Mouse (Mus musculus): ENCODE data around the gene Tecta. TPM values are rescaled to one million over a fixed set of nuclear protein-coding genes. Genes with fewer than 3 reads are reported as not detected.

Tecta gene
- polyA plus RNA-seq, 1 experiment from 2014 or later: 0.10 TPM

DNA sequence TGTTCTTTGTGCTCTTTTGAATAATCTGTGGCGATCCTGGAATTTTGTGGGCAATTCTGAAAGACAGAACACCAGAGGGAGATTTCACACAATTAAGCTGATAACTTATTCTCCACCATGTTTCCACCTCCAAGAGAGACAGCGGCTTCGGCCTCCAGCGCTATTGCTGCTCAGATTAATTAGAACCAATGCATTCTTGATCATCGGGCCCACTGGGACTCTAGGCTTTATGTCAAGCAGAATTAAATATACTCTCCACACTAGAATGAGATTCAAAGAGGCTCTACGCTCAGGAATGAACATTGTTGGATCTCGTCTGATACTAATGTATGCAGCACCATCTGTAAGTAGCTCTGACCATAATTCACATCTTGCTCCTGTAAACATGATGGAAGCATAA is 68.4 kb downstream of the Tecta start:
- no peaks in the 10 kb centered on the region for H3K4me1 ChIP-seq (ENCODE audit: insufficient read depth, low read length)
- H3K9me3 ChIP-seq (ENCODE audit: low read length): no peaks in the 10 kb centered on the region
- no peak for ATAC-seq (ENCODE audit: low FRiP score, low TSS enrichment)
- H3K27me3 ChIP-seq (ENCODE audit: insufficient read depth, low read length): no peaks in the 10 kb centered on the region
- WGBS: 94% methylated on average over 7 of the region's 7 CpGs
- no peak overlapping the region for H3K4me2 ChIP-seq (replicated peaks; ENCODE audit: low read depth, low read length)
- H3K4me3 ChIP-seq (ENCODE audit: low read length): no peak overlapping the region
- H3K27ac ChIP-seq (ENCODE audit: low read length): no peak overlapping the region
- H3K9ac ChIP-seq (replicated peaks; ENCODE audit: low read length): no peak overlapping the region
- no peaks in the 10 kb centered on the region for H3K36me3 ChIP-seq (ENCODE audit: insufficient read depth, low read length)

GRCm38 (mm10) chr9:42329753-42330152 is 70.0 kb downstream of the Tecta start:
- no peak for ATAC-seq (ENCODE audit: low FRiP score, low TSS enrichment)
- Histone ChIP-seq H3K27me3 (ENCODE audit: insufficient read depth, low read length) (peaks cover 4% of the 10 kb centered on the region; the same call in 1 of the 2 replicates), H3K9ac (replicated peaks; ENCODE audit: low read length) (no peak overlapping the region), H3K9me3 (ENCODE audit: low read length) (no peaks in the 10 kb centered on the region), H3K4me1 (ENCODE audit: insufficient read depth, low read length) (no peaks in the 10 kb centered on the region), H3K36me3 (ENCODE audit: insufficient read depth, low read length) (no peaks in the 10 kb centered on the region), H3K4me2 (replicated peaks; ENCODE audit: low read depth, low read length) (no peak overlapping the region), H3K4me3 (ENCODE audit: low read length) (no peak overlapping the region), H3K27ac (ENCODE audit: low read length) (no peak overlapping the region)
- WGBS: 80% methylated on average over 9 of the region's 9 CpGs

DNA sequence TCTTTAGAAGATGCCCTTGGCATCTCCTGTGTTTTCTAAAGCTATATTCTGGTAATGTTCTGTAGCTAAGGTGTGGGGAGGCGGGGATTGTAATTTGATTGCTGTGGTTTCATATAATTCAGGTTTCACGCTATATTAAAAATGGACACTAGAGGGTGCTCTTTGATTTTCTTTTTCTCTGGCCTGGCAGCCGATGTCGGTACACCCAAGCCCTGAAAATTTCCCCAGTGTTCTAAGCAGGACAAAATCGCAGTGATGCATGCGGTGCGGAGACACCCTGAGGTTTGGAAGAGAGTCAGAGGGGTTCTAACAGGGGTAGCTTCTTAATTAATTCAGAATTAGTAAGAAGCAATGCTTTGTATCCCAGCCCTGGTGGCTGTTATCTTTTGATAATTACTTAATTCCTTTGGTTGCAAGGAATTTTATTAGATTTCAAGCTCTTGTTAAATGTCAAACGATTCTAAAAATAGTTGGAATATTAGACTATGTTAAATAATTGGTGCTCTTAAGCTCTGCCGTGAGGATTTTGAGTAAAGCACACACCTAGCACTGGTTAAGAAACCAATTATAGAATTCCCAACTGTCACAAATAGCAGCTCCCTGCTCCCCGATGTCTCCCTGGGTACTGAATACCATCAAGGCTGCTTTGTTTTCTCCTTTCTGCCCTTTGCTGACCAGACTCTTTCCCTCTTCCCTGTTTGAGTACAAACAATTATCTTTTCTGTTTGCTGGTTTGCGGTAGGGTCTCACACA is 72.9 kb downstream of the Tecta start:
- H3K27me3 ChIP-seq (ENCODE audit: insufficient read depth, low read length): peaks cover 4% of the 10 kb centered on the region; the same call in 1 of the 2 replicates
- H3K9me3 ChIP-seq (ENCODE audit: low read length): no peaks in the 10 kb centered on the region
- H3K9ac ChIP-seq (replicated peaks; ENCODE audit: low read length): no peak overlapping the region
- no peaks in the 10 kb centered on the region for H3K4me1 ChIP-seq (ENCODE audit: insufficient read depth, low read length)
- 29% methylated on average over 11 of the region's 11 CpGs for WGBS
- no peak for ATAC-seq (ENCODE audit: low FRiP score, low TSS enrichment)
- no peak overlapping the region for H3K4me3 ChIP-seq (ENCODE audit: low read length)
- H3K27ac ChIP-seq (ENCODE audit: low read length): no peak overlapping the region
- H3K4me2 ChIP-seq (replicated peaks; ENCODE audit: low read depth, low read length): no peak overlapping the region
- H3K36me3 ChIP-seq (ENCODE audit: insufficient read depth, low read length): no peaks in the 10 kb centered on the region

DNA sequence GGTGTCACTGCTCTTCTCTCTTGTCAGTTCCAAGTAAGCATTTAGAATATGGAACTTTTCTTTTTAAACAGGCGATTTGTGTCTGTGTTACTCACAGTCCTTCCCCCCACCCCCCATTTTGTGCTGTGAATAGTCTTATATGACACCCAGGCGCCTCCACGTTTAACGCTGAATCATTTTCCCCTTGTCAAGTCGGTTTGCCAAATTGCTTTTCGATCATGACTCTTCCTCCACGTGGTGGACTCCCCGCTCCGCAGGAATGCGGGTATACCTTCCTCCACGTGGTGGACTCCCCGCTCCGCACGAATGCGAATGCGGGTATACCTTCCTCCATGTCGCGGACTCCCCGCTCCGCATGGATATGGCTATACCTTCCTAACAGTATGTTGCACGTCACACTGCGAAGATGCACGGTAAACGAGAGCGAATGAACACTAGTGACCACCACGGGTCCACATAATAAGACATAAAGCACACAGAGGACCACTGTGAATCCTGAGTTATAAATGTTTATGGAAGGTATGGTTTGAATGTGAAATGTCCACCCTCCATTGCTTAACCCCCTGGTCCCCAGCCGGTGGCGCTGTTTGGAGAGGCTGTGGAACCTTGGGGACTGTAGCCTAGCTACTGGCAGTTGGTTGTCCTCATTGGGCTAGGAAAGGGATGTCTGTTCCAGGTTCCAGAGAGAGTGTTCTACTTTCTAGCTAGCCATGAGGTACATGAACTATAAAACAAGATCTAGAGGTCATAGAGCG is 74.9 kb downstream of the Tecta start:
- peaks cover 4% of the 10 kb centered on the region; the same call in 1 of the 2 replicates for H3K27me3 ChIP-seq (ENCODE audit: insufficient read depth, low read length)
- H3K9me3 ChIP-seq (ENCODE audit: low read length): peaks cover 6% of the 10 kb centered on the region; the same call in 1 of the 2 replicates
- ATAC-seq (ENCODE audit: low FRiP score, low TSS enrichment): no peak
- H3K9ac ChIP-seq (replicated peaks; ENCODE audit: low read length): no peak overlapping the region
- 0 out of 2 replicates have a peak overlapping the region, but pooled peaks have one; percentile 4 for H3K4me3 ChIP-seq (ENCODE audit: low read length)
- H3K4me2 ChIP-seq (replicated peaks; ENCODE audit: low read depth, low read length): 0 out of 2 replicates have a peak overlapping the region, but pooled peaks have one; percentile 5
- no peak overlapping the region for H3K27ac ChIP-seq (ENCODE audit: low read length)
- H3K4me1 ChIP-seq (ENCODE audit: insufficient read depth, low read length): no peaks in the 10 kb centered on the region
- no peaks in the 10 kb centered on the region for H3K36me3 ChIP-seq (ENCODE audit: insufficient read depth, low read length)
- WGBS: 53% methylated on average over 29 of the region's 29 CpGs

- H3K4me3 ChIP-seq (ENCODE audit: low read length): no peak overlapping the region
- H3K9ac ChIP-seq (replicated peaks; ENCODE audit: low read length): no peak overlapping the region
- H3K27me3 ChIP-seq (ENCODE audit: insufficient read depth, low read length): peaks cover 4% of the 10 kb centered on the region; the same call in 1 of the 2 replicates
- WGBS: 83% methylated on average over 8 of the region's 8 CpGs
- no peaks in the 10 kb centered on the region for H3K4me1 ChIP-seq (ENCODE audit: insufficient read depth, low read length)
- no peaks in the 10 kb centered on the region for H3K36me3 ChIP-seq (ENCODE audit: insufficient read depth, low read length)
- ATAC-seq (ENCODE audit: low FRiP score, low TSS enrichment): no peak
- no peak overlapping the region for H3K4me2 ChIP-seq (replicated peaks; ENCODE audit: low read depth, low read length)
- peaks cover 6% of the 10 kb centered on the region; the same call in 1 of the 2 replicates for H3K9me3 ChIP-seq (ENCODE audit: low read length)
- no peak overlapping the region for H3K27ac ChIP-seq (ENCODE audit: low read length)
Observed at GRCm38 (mm10) chr9:42323238-42323637, 76.5 kb downstream of the Tecta start.

- 82% methylated on average over 2 of the region's 2 CpGs for WGBS
- H3K4me1 ChIP-seq (ENCODE audit: insufficient read depth, low read length): no peaks in the 10 kb centered on the region
- H3K9me3 ChIP-seq (ENCODE audit: low read length): peaks cover 6% of the 10 kb centered on the region; the same call in 1 of the 2 replicates
- no peak overlapping the region for H3K4me2 ChIP-seq (replicated peaks; ENCODE audit: low read depth, low read length)
- no peak overlapping the region for H3K27ac ChIP-seq (ENCODE audit: low read length)
- H3K4me3 ChIP-seq (ENCODE audit: low read length): no peak overlapping the region
- no peaks in the 10 kb centered on the region for H3K36me3 ChIP-seq (ENCODE audit: insufficient read depth, low read length)
- no peak for ATAC-seq (ENCODE audit: low FRiP score, low TSS enrichment)
- no peak overlapping the region for H3K9ac ChIP-seq (replicated peaks; ENCODE audit: low read length)
- peaks cover 4% of the 10 kb centered on the region; the same call in 1 of the 2 replicates for H3K27me3 ChIP-seq (ENCODE audit: insufficient read depth, low read length)
Observed at GRCm38 (mm10) chr9:42321442-42321841, 78.3 kb downstream of the Tecta start.

- no peak overlapping the region for H3K4me3 ChIP-seq (ENCODE audit: low read length)
- peaks cover 6% of the 10 kb centered on the region; the same call in 1 of the 2 replicates for H3K9me3 ChIP-seq (ENCODE audit: low read length)
- no peak overlapping the region for H3K27ac ChIP-seq (ENCODE audit: low read length)
- no peak overlapping the region for H3K9ac ChIP-seq (replicated peaks; ENCODE audit: low read length)
- no peak overlapping the region for H3K4me2 ChIP-seq (replicated peaks; ENCODE audit: low read depth, low read length)
- H3K4me1 ChIP-seq (ENCODE audit: insufficient read depth, low read length): no peaks in the 10 kb centered on the region
- ATAC-seq (ENCODE audit: low FRiP score, low TSS enrichment): no peak
- H3K36me3 ChIP-seq (ENCODE audit: insufficient read depth, low read length): no peaks in the 10 kb centered on the region
- peaks cover 4% of the 10 kb centered on the region; the same call in 1 of the 2 replicates for H3K27me3 ChIP-seq (ENCODE audit: insufficient read depth, low read length)
- WGBS: 94% methylated on average over 7 of the region's 7 CpGs
Observed at GRCm38 (mm10) chr9:42320616-42321015, 79.1 kb downstream of the Tecta start.

DNA sequence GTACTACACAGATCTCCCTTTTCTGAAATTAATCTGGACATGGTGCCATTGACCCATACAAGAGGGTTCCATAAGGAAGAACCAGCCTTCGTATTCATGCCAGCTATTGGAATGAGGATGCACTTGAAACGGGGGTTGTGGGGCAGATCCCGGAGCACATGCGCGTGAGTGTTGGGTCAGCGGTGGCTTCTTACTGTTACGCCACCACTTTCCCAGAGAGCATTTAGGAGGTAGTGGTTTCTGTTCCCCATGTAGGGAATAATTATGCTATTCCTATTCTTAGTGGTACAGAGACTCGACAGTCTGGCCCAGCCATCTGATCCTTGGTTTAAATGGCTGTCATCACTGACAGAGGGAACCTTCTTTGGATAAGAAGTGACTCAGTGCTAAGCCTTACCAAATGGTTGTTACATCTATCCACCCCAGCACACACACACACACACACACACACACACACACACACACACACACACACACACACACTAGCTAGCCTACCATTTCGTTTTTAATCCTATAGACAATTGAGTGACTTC is 81.2 kb downstream of the Tecta start:
- Histone ChIP-seq H3K9ac (replicated peaks; ENCODE audit: low read length) (no peak overlapping the region), H3K27me3 (ENCODE audit: insufficient read depth, low read length) (no peaks in the 10 kb centered on the region), H3K36me3 (ENCODE audit: insufficient read depth, low read length) (no peaks in the 10 kb centered on the region), H3K4me1 (ENCODE audit: insufficient read depth, low read length) (no peaks in the 10 kb centered on the region), H3K9me3 (ENCODE audit: low read length) (peaks cover 6% of the 10 kb centered on the region; the same call in 1 of the 2 replicates), H3K4me3 (ENCODE audit: low read length) (no peak overlapping the region), H3K27ac (ENCODE audit: low read length) (no peak overlapping the region), H3K4me2 (replicated peaks; ENCODE audit: low read depth, low read length) (no peak overlapping the region)
- WGBS: 87% methylated on average over 9 of the region's 9 CpGs
- no peak for ATAC-seq (ENCODE audit: low FRiP score, low TSS enrichment)

DNA sequence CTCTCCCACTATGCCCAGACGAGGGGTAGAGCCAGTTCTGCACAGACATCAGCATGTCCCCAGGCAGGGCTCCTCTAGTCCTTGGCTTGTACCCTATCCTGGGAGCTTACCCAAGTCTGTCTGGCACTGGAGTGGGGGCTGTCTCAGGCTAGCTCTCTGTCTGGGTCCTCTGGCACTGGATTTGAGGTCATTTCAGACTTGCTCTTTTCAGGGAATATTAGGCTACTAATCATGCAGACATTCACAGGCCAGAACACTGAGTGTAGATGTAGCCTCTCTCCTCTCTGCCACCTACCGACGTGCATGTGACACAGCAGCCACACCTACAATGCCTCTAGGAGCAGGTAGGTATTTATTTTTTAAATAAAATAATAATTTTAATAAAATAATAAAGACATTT is 82.4 kb downstream of the Tecta start:
- H3K4me2 ChIP-seq (replicated peaks; ENCODE audit: low read depth, low read length): no peak overlapping the region
- ATAC-seq (ENCODE audit: low FRiP score, low TSS enrichment): peak; percentile 49; the same call in 1 of the 2 replicates
- H3K9ac ChIP-seq (replicated peaks; ENCODE audit: low read length): no peak overlapping the region
- H3K27me3 ChIP-seq (ENCODE audit: insufficient read depth, low read length): no peaks in the 10 kb centered on the region
- H3K4me3 ChIP-seq (ENCODE audit: low read length): no peak overlapping the region
- H3K4me1 ChIP-seq (ENCODE audit: insufficient read depth, low read length): no peaks in the 10 kb centered on the region
- H3K27ac ChIP-seq (ENCODE audit: low read length): no peak overlapping the region
- peaks cover 6% of the 10 kb centered on the region; the same call in 1 of the 2 replicates for H3K9me3 ChIP-seq (ENCODE audit: low read length)
- H3K36me3 ChIP-seq (ENCODE audit: insufficient read depth, low read length): no peaks in the 10 kb centered on the region
- 66% methylated on average over 3 of the region's 3 CpGs for WGBS

All from kidney, embryonic 16.5 days (tissue).